Comparison of ENCODE assay signal across 33 mouse cellular contexts in the genomic region with DNA sequence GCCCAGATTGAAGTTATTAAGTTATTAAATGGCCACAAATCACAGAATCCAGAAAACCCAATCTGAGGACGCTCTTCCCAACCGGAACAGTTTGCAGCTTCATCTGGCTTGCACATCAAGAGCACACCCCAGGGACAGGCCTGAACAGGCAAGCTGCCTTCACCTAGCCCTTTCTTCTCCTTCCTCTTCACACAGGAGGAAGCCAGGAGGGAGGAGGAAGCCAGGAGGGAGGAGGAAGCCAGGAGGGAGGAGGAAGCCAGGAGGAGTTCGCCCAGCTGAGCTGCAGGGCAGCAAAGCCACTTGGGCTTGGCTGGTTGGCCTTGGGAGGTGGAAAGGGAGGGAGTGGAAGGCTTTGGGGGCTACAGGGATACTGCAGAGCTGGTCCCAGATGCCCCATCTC. TPM values are rescaled to one million over a fixed set of nuclear protein-coding genes. Genes with fewer than 3 reads are reported as not detected.
DNase-seq lines count a peak whose midpoint lies in the region; ATAC-seq lines count a peak whose summit lies in the region.
"Had no signal": no experiment of that assay in that cellular context is flagged by ENCODE, and none has a peak within 500 bp of the region (broad histone marks: within the 10 kb centered on the region; RNA-seq: fewer than 3 reads in every experiment).

No protein-coding gene starts in this region.

- 38% methylated on average over 3 of the region's 3 CpGs for WGBS in kidney, embryonic 16.5 days
- 54% methylated on average over 3 of the region's 3 CpGs for WGBS in midbrain, embryonic 10.5 days
- WGBS in midbrain, embryonic 16.5 days, result 69% methylated on average over 3 of the region's 3 CpGs
- WGBS in embryonic facial prominence, embryonic 14.5 days, result 17% methylated on average over 3 of the region's 3 CpGs

- H3K4me2 ChIP-seq in kidney, embryonic 16.5 days (replicated peaks; ENCODE audit: low read depth, low read length), result no peak overlapping the region
- no peak overlapping the region for H3K4me2 ChIP-seq in midbrain, embryonic 16.5 days (ENCODE audit: low read length)
- no peak overlapping the region for H3K4me2 ChIP-seq in embryonic facial prominence, embryonic 14.5 days (ENCODE audit: low read depth, low read length)
- H3K4me2 ChIP-seq: heart, embryonic 11.5 days; hindbrain, embryonic 12.5 days; intestine, embryonic 15.5 days; liver, embryonic 15.5 days; neural tube, embryonic 15.5 days had no signal

- no peak overlapping the region for H3K4me3 ChIP-seq in kidney, embryonic 16.5 days (ENCODE audit: low read length)
- no peak overlapping the region for H3K4me3 ChIP-seq in midbrain, embryonic 10.5 days
- H3K4me3 ChIP-seq in midbrain, embryonic 16.5 days (ENCODE audit: low read depth, low read length), result no peak overlapping the region
- no peak overlapping the region for H3K4me3 ChIP-seq in embryonic facial prominence, embryonic 14.5 days (ENCODE audit: low read depth, low read length)
- H3K4me3 ChIP-seq: hindbrain, embryonic 12.5 days; intestine, embryonic 15.5 days; liver, embryonic 15.5 days; neural tube, embryonic 15.5 days had no signal

- 0 out of 2 replicates have a peak, but pooled peaks cover 2% of the 10 kb centered on the region for H3K27me3 ChIP-seq in kidney, embryonic 16.5 days (ENCODE audit: insufficient read depth, low read length)
- H3K27me3 ChIP-seq in midbrain, embryonic 10.5 days (ENCODE audit: low read depth, poor library complexity, severe bottlenecking), result no peaks in the 10 kb centered on the region
- H3K27me3 ChIP-seq in midbrain, embryonic 16.5 days (ENCODE audit: control insufficient read depth, insufficient read depth, low read depth, low read length), result no peaks in the 10 kb centered on the region
- H3K27me3 ChIP-seq in embryonic facial prominence, embryonic 14.5 days (replicated peaks; ENCODE audit: control insufficient read depth, insufficient read depth, low read length), result no peaks in the 10 kb centered on the region
- H3K27me3 ChIP-seq: CH12.LX; hindbrain, embryonic 12.5 days; intestine, embryonic 15.5 days; neural tube, embryonic 15.5 days had no signal

- peak overlapping the region; percentile 0; the same call in 1 of the 2 replicates for H3K27ac ChIP-seq in kidney, embryonic 16.5 days (ENCODE audit: low read length)
- peak overlapping the region; percentile 17; the same call in 1 of the 2 replicates for H3K27ac ChIP-seq in midbrain, embryonic 10.5 days (replicated peaks)
- H3K27ac ChIP-seq in midbrain, embryonic 16.5 days (ENCODE audit: low read length), result no peak overlapping the region
- no peak overlapping the region for H3K27ac ChIP-seq in embryonic facial prominence, embryonic 14.5 days (replicated peaks; ENCODE audit: low read depth, low read length)
- H3K27ac ChIP-seq: hindbrain, embryonic 12.5 days; hindbrain, postnatal 0 days; intestine, embryonic 15.5 days; liver, embryonic 15.5 days; neural tube, embryonic 15.5 days had no signal

- H3K4me1 ChIP-seq in kidney, embryonic 16.5 days (ENCODE audit: insufficient read depth, low read length), result peaks cover 14% of the 10 kb centered on the region
- peaks cover 44% of the 10 kb centered on the region for H3K4me1 ChIP-seq in midbrain, embryonic 10.5 days
- peaks cover 36% of the 10 kb centered on the region for H3K4me1 ChIP-seq in midbrain, embryonic 16.5 days (ENCODE audit: control insufficient read depth, insufficient read depth, low read length)
- 0 out of 2 replicates have a peak, but pooled peaks cover 4% of the 10 kb centered on the region for H3K4me1 ChIP-seq in embryonic facial prominence, embryonic 14.5 days (ENCODE audit: control insufficient read depth, insufficient read depth, low read length)
- H3K4me1 ChIP-seq: liver, embryonic 15.5 days had no signal

- H3K9me3 ChIP-seq in kidney, embryonic 16.5 days (ENCODE audit: low read length), result no peaks in the 10 kb centered on the region
- no peaks in the 10 kb centered on the region for H3K9me3 ChIP-seq in midbrain, embryonic 10.5 days (replicated peaks)
- H3K9me3 ChIP-seq in midbrain, embryonic 16.5 days (replicated peaks; ENCODE audit: control insufficient read depth, low read length, poor library complexity, severe bottlenecking), result no peaks in the 10 kb centered on the region
- no peaks in the 10 kb centered on the region for H3K9me3 ChIP-seq in embryonic facial prominence, embryonic 14.5 days (ENCODE audit: control insufficient read depth, low read length)
- H3K9me3 ChIP-seq: hindbrain, embryonic 12.5 days; intestine, embryonic 15.5 days; liver, embryonic 15.5 days; neural tube, embryonic 15.5 days had no signal

- no peaks in the 10 kb centered on the region for H3K36me3 ChIP-seq in kidney, embryonic 16.5 days (ENCODE audit: insufficient read depth, low read length)
- H3K36me3 ChIP-seq in midbrain, embryonic 10.5 days, result no peaks in the 10 kb centered on the region
- no peaks in the 10 kb centered on the region for H3K36me3 ChIP-seq in midbrain, embryonic 16.5 days (ENCODE audit: control insufficient read depth, insufficient read depth, low read length)
- H3K36me3 ChIP-seq in embryonic facial prominence, embryonic 14.5 days (ENCODE audit: control insufficient read depth, insufficient read depth, low read length), result no peaks in the 10 kb centered on the region
- H3K36me3 ChIP-seq: hindbrain, embryonic 12.5 days; intestine, embryonic 15.5 days; liver, embryonic 15.5 days; neural tube, embryonic 15.5 days had no signal

- no peak overlapping the region for H3K9ac ChIP-seq in kidney, embryonic 16.5 days (replicated peaks; ENCODE audit: low read length)
- no peak overlapping the region for H3K9ac ChIP-seq in midbrain, embryonic 16.5 days (ENCODE audit: low read depth, low read length)
- peak overlapping the region; percentile 25; the same call in 1 of the 2 replicates for H3K9ac ChIP-seq in embryonic facial prominence, embryonic 14.5 days (ENCODE audit: low read depth, low read length)
- H3K9ac ChIP-seq: hindbrain, embryonic 12.5 days; intestine, embryonic 15.5 days; liver, embryonic 15.5 days; neural tube, embryonic 15.5 days had no signal

- ATAC-seq in kidney, embryonic 16.5 days (ENCODE audit: low FRiP score, low TSS enrichment), result no peak
- no peak for ATAC-seq in midbrain, embryonic 16.5 days
- ATAC-seq in embryonic facial prominence, embryonic 14.5 days (ENCODE audit: low read depth), result no peak
- peak; percentile 48; the same call in 1 of the 2 replicates for ATAC-seq in granulocyte monocyte progenitor cell, adult 5-6 weeks (replicated peaks; ENCODE audit: poor library complexity, severe bottlenecking)
- ATAC-seq: activated CD4-positive, CD25-positive, alpha-beta regulatory T cell, adult 4 months; hindbrain, postnatal 0 days; intestine, embryonic 15.5 days had no signal

- DNase-seq in kidney, adult 11 months, result no peak
- no peak for DNase-seq in midbrain, embryonic 10.5 days (ENCODE audit: low spot score)
- DNase-seq in embryonic facial prominence, embryonic 14.5 days (ENCODE audit: low spot score), result peak; percentile 46
- no peak for DNase-seq in spleen, postnatal 4 days (ENCODE audit: low spot score in 2 of 2)
- DNase-seq: adrenal gland, adult 2 months; cerebellum, adult 2 months; cerebellum, postnatal 14 days; gastrocnemius, postnatal 25 days; heart, adult 18-20 months; heart, postnatal 36 days; kidney, adult 8-10 months; kidney, postnatal 10 days; layer of hippocampus, adult 9-11 months; midbrain, embryonic 14.5 days; retina, postnatal 1 day; right cerebral cortex, postnatal 14 days had no signal

RNA-seq across cellular contexts. Expression of gene Celf3, which starts 9.2 kb away (rescaled TPM):
- 1.4 and 2.5 TPM in 2 replicates for polyA plus RNA-seq in kidney, embryonic 16.5 days (2015; fragmentation: Nextera tagmentation; extraction: Ambion mirVana)
- 69.0 and 128 TPM in 2 replicates for polyA plus RNA-seq in midbrain, embryonic 10.5 days (2016; fragmentation: Nextera tagmentation; extraction: Ambion mirVana)
- 261 and 296 TPM in 2 replicates for polyA plus RNA-seq in midbrain, embryonic 16.5 days (2015; fragmentation: Nextera tagmentation; extraction: Ambion mirVana)
- polyA plus RNA-seq in embryonic facial prominence, embryonic 14.5 days (2014; fragmentation: Nextera tagmentation; extraction: Ambion mirVana), result 8.8 and 9.0 TPM in 2 replicates
- not detected in 2 replicates for total RNA-seq in granulocyte monocyte progenitor cell, adult 5-6 weeks (2014; fragmentation: Nextera tagmentation)
- total RNA-seq in granulocyte monocyte progenitor cell, adult 5-6 weeks (2017), result not detected in 2 replicates
- total RNA-seq: gastrocnemius, postnatal 25 days; heart, adult 18-20 months; liver, adult 2 months; megakaryocyte, adult 5-6 weeks had no signal
- polyA plus RNA-seq: liver, adult 2 months had no signal

RNA-seq across cellular contexts. Expression of gene Riiad1, which starts 11.2 kb away (rescaled TPM):
- 0.99 and 1.7 TPM in 2 replicates for polyA plus RNA-seq in kidney, embryonic 16.5 days (2015; fragmentation: Nextera tagmentation; extraction: Ambion mirVana)
- polyA plus RNA-seq in midbrain, embryonic 10.5 days (2016; fragmentation: Nextera tagmentation; extraction: Ambion mirVana), result 8.4 and 12.5 TPM in 2 replicates
- polyA plus RNA-seq in midbrain, embryonic 16.5 days (2015; fragmentation: Nextera tagmentation; extraction: Ambion mirVana), result 26.7 and 27.7 TPM in 2 replicates
- polyA plus RNA-seq in embryonic facial prominence, embryonic 14.5 days (2014; fragmentation: Nextera tagmentation; extraction: Ambion mirVana), result 5.5 and 17.2 TPM in 2 replicates
- not detected in 2 replicates for total RNA-seq in granulocyte monocyte progenitor cell, adult 5-6 weeks (2014; fragmentation: Nextera tagmentation)
- total RNA-seq in granulocyte monocyte progenitor cell, adult 5-6 weeks (2017), result not detected in 2 replicates
- total RNA-seq: CH12.LX; ES-E14; liver, adult 2 months had no signal
- polyA plus RNA-seq: adrenal gland, adult 2 months; liver, adult 2 months had no signal

RNA-seq across cellular contexts. Expression of gene Oaz3, which starts 25.2 kb away (rescaled TPM):
- 0.44 and 0.66 TPM in 2 replicates for polyA plus RNA-seq in kidney, embryonic 16.5 days (2015; fragmentation: Nextera tagmentation; extraction: Ambion mirVana)
- polyA plus RNA-seq in midbrain, embryonic 10.5 days (2016; fragmentation: Nextera tagmentation; extraction: Ambion mirVana), result 0.58 and 0.65 TPM in 2 replicates
- 1.5 TPM in 2 replicates for polyA plus RNA-seq in midbrain, embryonic 16.5 days (2015; fragmentation: Nextera tagmentation; extraction: Ambion mirVana)
- polyA plus RNA-seq in embryonic facial prominence, embryonic 14.5 days (2014; fragmentation: Nextera tagmentation; extraction: Ambion mirVana), result not detected in 2 replicates
- not detected in 2 replicates for total RNA-seq in granulocyte monocyte progenitor cell, adult 5-6 weeks (2014; fragmentation: Nextera tagmentation)
- 6.9 TPM in 1 of 2 replicates, not detected in the other for total RNA-seq in granulocyte monocyte progenitor cell, adult 5-6 weeks (2017)
- total RNA-seq: adrenal gland, postnatal 4 days; gastrocnemius, postnatal 25 days; heart, adult 18-20 months; heart, postnatal 36 days; hindbrain, postnatal 0 days; left cerebral cortex, postnatal 10 days; megakaryocyte, adult 5-6 weeks had no signal
- polyA plus RNA-seq: small intestine, adult 2 months had no signal

RNA-seq across cellular contexts. Expression of gene Mrpl9, which starts 25.8 kb away (rescaled TPM):
- 72.3 and 79.1 TPM in 2 replicates for polyA plus RNA-seq in kidney, embryonic 16.5 days (2015; fragmentation: Nextera tagmentation; extraction: Ambion mirVana)
- polyA plus RNA-seq in midbrain, embryonic 10.5 days (2016; fragmentation: Nextera tagmentation; extraction: Ambion mirVana), result 71.7 and 72.9 TPM in 2 replicates
- 55.1 and 56.5 TPM in 2 replicates for polyA plus RNA-seq in midbrain, embryonic 16.5 days (2015; fragmentation: Nextera tagmentation; extraction: Ambion mirVana)
- 52.4 and 59.4 TPM in 2 replicates for polyA plus RNA-seq in embryonic facial prominence, embryonic 14.5 days (2014; fragmentation: Nextera tagmentation; extraction: Ambion mirVana)
- total RNA-seq in granulocyte monocyte progenitor cell, adult 5-6 weeks (2014; fragmentation: Nextera tagmentation), result 32.5 and 49.1 TPM in 2 replicates
- 56.3 and 60.6 TPM in 2 replicates for total RNA-seq in granulocyte monocyte progenitor cell, adult 5-6 weeks (2017)

RNA-seq across cellular contexts. Expression of gene Tdrkh, which starts 55.9 kb away (rescaled TPM):
- polyA plus RNA-seq in kidney, embryonic 16.5 days (2015; fragmentation: Nextera tagmentation; extraction: Ambion mirVana), result 12.1 and 13.8 TPM in 2 replicates
- 45.2 and 53.8 TPM in 2 replicates for polyA plus RNA-seq in midbrain, embryonic 10.5 days (2016; fragmentation: Nextera tagmentation; extraction: Ambion mirVana)
- 50.7 and 54.9 TPM in 2 replicates for polyA plus RNA-seq in midbrain, embryonic 16.5 days (2015; fragmentation: Nextera tagmentation; extraction: Ambion mirVana)
- 8.9 and 9.7 TPM in 2 replicates for polyA plus RNA-seq in embryonic facial prominence, embryonic 14.5 days (2014; fragmentation: Nextera tagmentation; extraction: Ambion mirVana)
- 4.5 TPM in 2 replicates for total RNA-seq in granulocyte monocyte progenitor cell, adult 5-6 weeks (2014; fragmentation: Nextera tagmentation)
- 5.7 and 6.1 TPM in 2 replicates for total RNA-seq in granulocyte monocyte progenitor cell, adult 5-6 weeks (2017)
- total RNA-seq: CH12.LX had no signal
- polyA plus RNA-seq: small intestine, adult 2 months had no signal

Comparison
In these comparisons a context has a peak if more than half of its experiments do, and no peak if none do; other contexts are left out.
1. H3K27ac ChIP-seq: peak in kidney, embryonic 16.5 days (single experiment) and midbrain, embryonic 10.5 days (single experiment); none in midbrain, embryonic 16.5 days (single experiment) and embryonic facial prominence, embryonic 14.5 days (single experiment).